In genomic region chr5:13125757-13126156, GRCm38 (mm10) we compare ENCODE assay signal across 11 mouse cellular contexts. TPM values are rescaled to one million over a fixed set of nuclear protein-coding genes. Genes with fewer than 3 reads are reported as not detected.
A peak's percentile ranks its signal among the peaks of the same experiment; 100 is the strongest.
DNase-seq lines count a peak whose midpoint lies in the region; ATAC-seq and TF ChIP-seq lines count a peak whose summit lies in the region.
"Had no signal": no experiment of that assay in that cellular context is flagged by ENCODE, and none has a peak within 500 bp of the region (broad histone marks: within the 10 kb centered on the region; RNA-seq: fewer than 3 reads in every experiment).

No protein-coding gene starts in this region.

- no peaks in the 10 kb centered on the region for H3K27me3 ChIP-seq in hindbrain, embryonic 12.5 days
- no peaks in the 10 kb centered on the region for H3K27me3 ChIP-seq in midbrain, embryonic 15.5 days (replicated peaks)

- 64% methylated on average over 9 of the region's 9 CpGs for WGBS in hindbrain, embryonic 12.5 days
- 51% methylated on average over 9 of the region's 9 CpGs for WGBS in midbrain, embryonic 15.5 days

- no peak overlapping the region for H3K9ac ChIP-seq in ES-E14 (ENCODE audit: insufficient read depth, low read depth, low read length, poor library complexity, severe bottlenecking)
- H3K9ac ChIP-seq in hindbrain, embryonic 12.5 days, result no peak overlapping the region
- H3K9ac ChIP-seq in midbrain, embryonic 15.5 days, result no peak overlapping the region

- 0 out of 2 replicates have a peak, but pooled peaks have one; percentile 16 for ATAC-seq in hindbrain, embryonic 12.5 days (ENCODE audit: low FRiP score)
- peak; percentile 69 for ATAC-seq in midbrain, embryonic 15.5 days (replicated peaks)
- ATAC-seq: activated CD4-positive, CD25-positive, alpha-beta regulatory T cell, adult 4 months; CD4-positive, CD25-positive, alpha-beta regulatory T cell, adult 4 months had no signal

- peak overlapping the region; percentile 57 for H3K4me3 ChIP-seq in gastrocnemius, adult 2 months
- no peak overlapping the region for H3K4me3 ChIP-seq in ES-E14 (ENCODE audit: insufficient read depth in 1 of 2, low read depth in 1 of 2, low read length in 2 of 2, poor library complexity in 1 of 2, severe bottlenecking in 1 of 2)
- H3K4me3 ChIP-seq in hindbrain, embryonic 12.5 days, result peak overlapping the region; percentile 20
- H3K4me3 ChIP-seq in midbrain, embryonic 15.5 days, result no peak overlapping the region

- H3K9me3 ChIP-seq in ES-E14 (ENCODE audit: control insufficient read depth, insufficient read depth, low read depth, low read length), result no peaks in the 10 kb centered on the region
- H3K9me3 ChIP-seq in hindbrain, embryonic 12.5 days (replicated peaks), result no peaks in the 10 kb centered on the region
- no peaks in the 10 kb centered on the region for H3K9me3 ChIP-seq in midbrain, embryonic 15.5 days

- H3K27ac ChIP-seq in gastrocnemius, adult 2 months, result peak overlapping the region; percentile 43
- no peak overlapping the region for H3K27ac ChIP-seq in ES-E14 (ENCODE audit: insufficient read depth, low read depth, low read length, poor library complexity, severe bottlenecking)
- peak overlapping the region; percentile 62; the same call in 1 of the 2 replicates for H3K27ac ChIP-seq in hindbrain, embryonic 12.5 days
- no peak overlapping the region for H3K27ac ChIP-seq in midbrain, embryonic 15.5 days

- intact Hi-C loops in gastrocnemius, adult 2 months (cut with DNase I), result no loop called here
- intact Hi-C loops in gastrocnemius, postnatal 36 days (cut with DNase I), result no loop called here

- no peak for TF ChIP-seq CTCF in gastrocnemius, adult 2 months (IDR thresholded peaks at IDR 0.05)

- no peaks in the 10 kb centered on the region for H3K4me1 ChIP-seq in ES-E14 (ENCODE audit: control insufficient read depth in 2 of 2, insufficient read depth in 2 of 2, low read length in 2 of 2, poor library complexity in 1 of 2)
- H3K4me1 ChIP-seq in hindbrain, embryonic 12.5 days, result peaks cover 5% of the 10 kb centered on the region; the same call in 1 of the 2 replicates
- H3K4me1 ChIP-seq in midbrain, embryonic 15.5 days, result no peaks in the 10 kb centered on the region

- H3K4me2 ChIP-seq in hindbrain, embryonic 12.5 days (replicated peaks), result peak overlapping the region; percentile 33
- H3K4me2 ChIP-seq in midbrain, embryonic 15.5 days, result peak overlapping the region; percentile 39

- DNase-seq in gastrocnemius, adult 2 months, result no peak
- DNase-seq in gastrocnemius, postnatal 36 days, result no peak
- DNase-seq in ES-E14 (ENCODE audit: low read depth, low spot score), result peak; percentile 1
- DNase-seq in thymus, postnatal 36 days, result no peak
- DNase-seq in cerebellum, adult 9-11 months, result no peak
- DNase-seq in adrenal gland, adult 8-10 months, result no peak
- DNase-seq: layer of hippocampus, adult 9-11 months had no signal

- H3K36me3 ChIP-seq in ES-E14 (ENCODE audit: control insufficient read depth, insufficient read depth, low read length, poor library complexity, severe bottlenecking), result no peaks in the 10 kb centered on the region
- no peaks in the 10 kb centered on the region for H3K36me3 ChIP-seq in hindbrain, embryonic 12.5 days
- no peaks in the 10 kb centered on the region for H3K36me3 ChIP-seq in midbrain, embryonic 15.5 days (replicated peaks)

- in situ Hi-C loops in ES-E14 (cut with MboI; ENCODE audit: low sequenced_read_pairs in 2 of 2, unreplicated experiment in 2 of 2), result no loop called here

TF ChIP-seq in ES-E14, 5 proteins besides CTCF, POLR2A, EP300 and RAD21:
- no peak for TF ChIP-seq HCFC1 (IDR thresholded peaks at IDR 0.05; ENCODE audit: borderline replicate concordance, insufficient read depth, low read length)
- TF ChIP-seq MAFK (IDR thresholded peaks at IDR 0.05; ENCODE audit: insufficient read depth, low read depth, low read length), result no peak
- no peak for TF ChIP-seq ZNF384 (IDR thresholded peaks at IDR 0.05; ENCODE audit: low read depth, low read length)

RNA-seq across cellular contexts. Expression of gene Sema3a, which starts 0.5 kb away (rescaled TPM):
- 1 to 10 TPM; 1.0 to 2.4 TPM for total RNA-seq in gastrocnemius, adult 2 months (2021)
- total RNA-seq in gastrocnemius, postnatal 36 days (2021), result 1 to 10 TPM; 1.2 to 1.3 TPM
- 0.42 and 0.62 TPM in 2 replicates for total RNA-seq in ES-E14 (2012; rRNA removed)
- polyA plus RNA-seq in hindbrain, embryonic 12.5 days (2016; fragmentation: Nextera tagmentation; extraction: Ambion mirVana), result 30.9 and 40.6 TPM in 2 replicates
- polyA plus RNA-seq in midbrain, embryonic 15.5 days (2015; fragmentation: Nextera tagmentation; extraction: Ambion mirVana), result 6.9 and 8.5 TPM in 2 replicates
- total RNA-seq in adrenal gland, adult 8-10 months (2022), result 1 to 10 TPM in 2 of 4 experiments, under 1 TPM in 2; 0.44 to 1.4 (median 0.79) TPM
- polyA plus RNA-seq: activated CD4-positive, CD25-positive, alpha-beta regulatory T cell, adult 4 months had no signal

Comparison
In these comparisons a context has a peak if more than half of its experiments do, and no peak if none do; other contexts are left out.
1. H3K27ac ChIP-seq: peak in gastrocnemius, adult 2 months (single experiment) and hindbrain, embryonic 12.5 days (single experiment); none in ES-E14 (single experiment) and midbrain, embryonic 15.5 days (single experiment).
2. H3K4me3 ChIP-seq: peak in gastrocnemius, adult 2 months (single experiment) and hindbrain, embryonic 12.5 days (single experiment); none in ES-E14 (0 of 2) and midbrain, embryonic 15.5 days (single experiment).